Mouse (Mus musculus) MEL (cell line): ENCODE measurements at regions not wholly inside any gene's neighbourhood (a gene's known extent, or its start where the extent isn't known, plus 50 kb on each side); places are given as distances from the start of the nearest gene placed in this dataset.

Experiments
- DNase-seq: peaks from one replicate; pipeline ENCODE4 v3.0.0; 2011; ENCODE audit warnings: low read depth, low spot score
- H3K27ac ChIP-seq: 2 replicates; pipeline ENCODE4 v1.5.1; 2012; ENCODE audit warnings: low read depth, mild to moderate bottlenecking, control low read depth, low read length, moderate library complexity; ENCODE audit not compliant: control insufficient read depth
- H3K27me3 ChIP-seq, 2 experiments: fragments of 150-350 bp in 1 of 2; sonication (generic) in 1 of 2; 2 replicates each; pipeline ENCODE4 v1.6.1; 2012; ENCODE audit warnings: low read length in 2 of 2, mild to moderate bottlenecking in 2 of 2, improper control_type of control experiment in 1 of 2, moderate library complexity in 1 of 2; ENCODE audit not compliant: insufficient read depth in 2 of 2, control insufficient read depth in 1 of 2
- H3K36me3 ChIP-seq, 2 experiments: 2 replicates each; pipeline ENCODE4 v1.6.1; 2012 to 2014; ENCODE audit warnings: low read length in 2 of 2, improper control_type of control experiment in 1 of 2, inconsistent platforms in 1 of 2, mild to moderate bottlenecking in 1 of 2; ENCODE audit not compliant: insufficient read depth in 2 of 2, control insufficient read depth in 1 of 2
- H3K4me1 ChIP-seq, 2 experiments: fragments of 150-350 bp in 1 of 2; sonication (generic) in 1 of 2; 2 replicates each; pipeline ENCODE4 v1.6.1; 2012; ENCODE audit warnings: low read length in 2 of 2, improper control_type of control experiment in 1 of 2, mild to moderate bottlenecking in 1 of 2; ENCODE audit not compliant: insufficient read depth in 2 of 2, control insufficient read depth in 1 of 2
- H3K4me3 ChIP-seq, 2 experiments: fragments of 150-350 bp in 1 of 2; sonication (generic) in 1 of 2; 2 replicates each; pipeline ENCODE4 v1.5.1; 2012; ENCODE audit warnings: low read depth in 2 of 2, low read length in 2 of 2, mild to moderate bottlenecking in 2 of 2, moderate library complexity in 2 of 2, control low read depth in 1 of 2, improper control_type of control experiment in 1 of 2; ENCODE audit not compliant: control insufficient read depth in 1 of 2, insufficient read depth in 1 of 2
- H3K79me2 ChIP-seq: 2 replicates; pipeline ENCODE4 v1.6.1; 2012; ENCODE audit warnings: mild to moderate bottlenecking, low read length, moderate library complexity; ENCODE audit not compliant: control insufficient read depth, poor library complexity, insufficient read depth
- H3K9ac ChIP-seq: 2 replicates; pipeline ENCODE4 v1.6.1; 2012; ENCODE audit warnings: low read depth, mild to moderate bottlenecking, control low read depth, low read length, moderate library complexity; ENCODE audit not compliant: control insufficient read depth, poor library complexity, severe bottlenecking
- H3K9me3 ChIP-seq: fragments of 150-350 bp; sonication (generic); replicated peaks from 2 replicates; pipeline ENCODE4 v1.6.1; 2012; ENCODE audit warnings: mild to moderate bottlenecking, low read length, improper control_type of control experiment, moderate library complexity; ENCODE audit not compliant: insufficient read depth
- BHLHE40 ChIP-seq: IDR thresholded peaks from 2 replicates; pipeline ENCODE4 v1.6.1; 2012; ENCODE audit warnings: low read depth, mild to moderate bottlenecking, inconsistent platforms, low read length, improper control_type of control experiment, borderline replicate concordance
- CTCF ChIP-seq, 3 experiments: IDR thresholded peaks in 2 of 3; conservative IDR thresholded peaks in 1 of 3; 2 replicates each; pipeline ENCODE4 v1.5.1; 2011 to 2012; ENCODE audit warnings: low read length in 3 of 3, low read depth in 2 of 3, mild to moderate bottlenecking in 2 of 3, improper control_type of control experiment in 1 of 3, inconsistent platforms in 1 of 3, mixed read lengths in 1 of 3, moderate library complexity in 1 of 3; ENCODE audit not compliant: control insufficient read depth in 1 of 3, insufficient read depth in 1 of 3, poor library complexity in 1 of 3, severe bottlenecking in 1 of 3
- EP300 ChIP-seq, 2 experiments: IDR thresholded peaks; 2 replicates each; pipeline ENCODE4 v1.6.1; 2011; ENCODE audit warnings: improper control_type of control experiment in 2 of 2, low read length in 2 of 2, low read depth in 1 of 2, mild to moderate bottlenecking in 1 of 2
- GABPA ChIP-seq: IDR thresholded peaks from 2 replicates; pipeline ENCODE4 v1.6.1; 2012; ENCODE audit warnings: low read depth, mild to moderate bottlenecking, inconsistent platforms, low read length, improper control_type of control experiment, moderate library complexity
- JUND ChIP-seq: IDR thresholded peaks from 2 replicates; pipeline ENCODE4 v1.6.1; 2011; ENCODE audit warnings: low read depth, mild to moderate bottlenecking, improper control_type of control experiment, low read length
- KAT2A ChIP-seq: conservative IDR thresholded peaks from 2 replicates; pipeline ENCODE4 v1.6.1; 2012; ENCODE audit warnings: low read depth, low read length, improper control_type of control experiment, inconsistent platforms
- MAFK ChIP-seq: IDR thresholded peaks from 2 replicates; pipeline ENCODE4 v1.6.1; 2011; ENCODE audit warnings: low read depth, mild to moderate bottlenecking, low read length, improper control_type of control experiment, borderline replicate concordance
- MYC ChIP-seq: IDR thresholded peaks from 2 replicates; pipeline ENCODE4 v1.6.1; 2011; ENCODE audit warnings: low read depth, mild to moderate bottlenecking, low read length, improper control_type of control experiment, moderate library complexity
- NELFE ChIP-seq: IDR thresholded peaks from 2 replicates; pipeline ENCODE4 v1.6.1; 2011; ENCODE audit warnings: low read depth, low read length, improper control_type of control experiment
- NRF1 ChIP-seq: IDR thresholded peaks from 2 replicates; pipeline ENCODE4 v1.6.1; 2014; ENCODE audit warnings: low read depth, mild to moderate bottlenecking, inconsistent platforms, low read length, improper control_type of control experiment, moderate library complexity; ENCODE audit not compliant: poor library complexity, insufficient read depth, severe bottlenecking
- POLR2AphosphoS5 ChIP-seq: IDR thresholded peaks from 2 replicates; pipeline ENCODE4 v1.6.1; 2012; ENCODE audit warnings: low read depth, borderline replicate concordance, mild to moderate bottlenecking, inconsistent platforms, low read length, moderate library complexity, mixed read lengths
- SMC3 ChIP-seq: IDR thresholded peaks from 2 replicates; pipeline ENCODE4 v1.6.1; 2011; ENCODE audit warnings: low read depth, low read length, improper control_type of control experiment
- TCF12 ChIP-seq: IDR thresholded peaks from 2 replicates; pipeline ENCODE4 v1.6.1; 2014; ENCODE audit warnings: low read depth, mild to moderate bottlenecking, inconsistent platforms, low read length, improper control_type of control experiment, moderate library complexity
- UBTF ChIP-seq: IDR thresholded peaks from 2 replicates; pipeline ENCODE4 v1.6.1; 2012; ENCODE audit warnings: low read depth, mild to moderate bottlenecking, inconsistent platforms, low read length, improper control_type of control experiment, moderate library complexity, borderline replicate concordance; ENCODE audit not compliant: insufficient read depth
- USF2 ChIP-seq, 2 experiments: IDR thresholded peaks; 2 replicates each; pipeline ENCODE4 v1.6.1; 2011 to 2012; ENCODE audit warnings: improper control_type of control experiment in 2 of 2, low read length in 2 of 2, borderline replicate concordance in 1 of 2, inconsistent platforms in 1 of 2, low read depth in 1 of 2, mild to moderate bottlenecking in 1 of 2; ENCODE audit not compliant: insufficient read depth in 1 of 2
- ZKSCAN1 ChIP-seq: IDR thresholded peaks from 2 replicates; pipeline ENCODE4 v1.6.1; 2012; ENCODE audit warnings: low read depth, mild to moderate bottlenecking, inconsistent platforms, low read length, improper control_type of control experiment, moderate library complexity

- no peaks in the 10 kb centered on the region for H3K4me1 ChIP-seq
- DNase-seq: no peak
- TF ChIP-seq GABPA (no peak), TCF12 (no peak)
- H3K27ac ChIP-seq: no peak overlapping the region
- H3K4me3 ChIP-seq: no peak overlapping the region
- H3K9me3 ChIP-seq: no peaks in the 10 kb centered on the region
- H3K9ac ChIP-seq: no peak overlapping the region
- H3K36me3 ChIP-seq: no peaks in the 10 kb centered on the region
- no peaks in the 10 kb centered on the region for H3K79me2 ChIP-seq
- no peaks in the 10 kb centered on the region for H3K27me3 ChIP-seq
These were observed 62.4 kb upstream of the Scel start for GRCm38 (mm10) chr14:103450756-103451155.

DNA sequence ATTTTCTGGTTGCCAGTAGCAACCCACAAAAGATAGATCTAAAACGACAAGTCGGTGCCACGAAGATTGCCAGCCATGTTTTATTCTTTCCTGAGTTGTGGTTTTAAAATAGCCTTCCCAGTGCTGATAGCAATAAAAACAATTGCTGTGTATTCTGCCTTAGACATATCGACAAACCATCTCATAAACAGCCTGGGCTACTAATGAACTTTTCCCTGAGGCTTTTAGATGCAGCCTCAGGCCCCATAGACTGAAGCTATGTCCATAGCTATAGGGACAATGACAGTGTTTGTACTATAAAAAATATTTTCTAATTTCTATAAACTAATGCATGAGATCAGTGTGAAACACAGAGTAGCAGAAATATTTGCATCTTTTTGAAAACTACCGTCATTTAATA is 63.7 kb upstream of the Scel start:
- no peaks in the 10 kb centered on the region for H3K27me3 ChIP-seq
- H3K36me3 ChIP-seq: no peaks in the 10 kb centered on the region
- no peaks in the 10 kb centered on the region for H3K79me2 ChIP-seq
- no peak overlapping the region for H3K27ac ChIP-seq
- H3K4me1 ChIP-seq: no peaks in the 10 kb centered on the region
- H3K4me3 ChIP-seq: no peak overlapping the region
- no peaks in the 10 kb centered on the region for H3K9me3 ChIP-seq
- H3K9ac ChIP-seq: no peak overlapping the region
- no peak for DNase-seq
- TF ChIP-seq NELFE: no peak
- no peak for TF ChIP-seq POLR2AphosphoS5
- no peak for TF ChIP-seq KAT2A
- no peak for TF ChIP-seq MYC
- no peak for TF ChIP-seq NRF1
- no peak for TF ChIP-seq UBTF
- no peak for TF ChIP-seq GABPA
- TF ChIP-seq EP300 (IDR thresholded peaks at IDR 0.05; ENCODE audit: low read depth in 1 of 2, low read length in 2 of 2): no peak
- no peak for TF ChIP-seq BHLHE40
- no peak for TF ChIP-seq JUND
- no peak for TF ChIP-seq SMC3
- TF ChIP-seq ZKSCAN1: no peak
- TF ChIP-seq TCF12: no peak
- TF ChIP-seq CTCF (IDR thresholded peaks at IDR 0.05 in 2 of 3, conservative IDR thresholded peaks at IDR 0.05 in 1 of 3; ENCODE audit: control insufficient read depth in 1 of 3, insufficient read depth in 1 of 3, low read depth in 2 of 3, low read length in 3 of 3, poor library complexity in 1 of 3, severe bottlenecking in 1 of 3): no peak
- TF ChIP-seq USF2 (IDR thresholded peaks at IDR 0.05; ENCODE audit: borderline replicate concordance in 1 of 2, insufficient read depth in 1 of 2, low read depth in 1 of 2, low read length in 2 of 2): no peak
- TF ChIP-seq MAFK: no peak
- TF ChIP-seq, all 39 proteins: peak for 0
